Mouse (Mus musculus) megakaryocyte-erythroid progenitor cell, adult 5 weeks (primary cell): ENCODE results near the gene Vopp1. TPM values are rescaled to one million over a fixed set of nuclear protein-coding genes. Genes with fewer than 3 reads are reported as not detected.

Experiments used
- polyA plus RNA-seq: library from polyadenylated mRNA; stranded (reverse); fragments of >175 nt; gene quantifications from 2 replicates; pipeline ENCODE4 v1.2.3, GENCODE M21; 2012

Vopp1 gene
- 3.3 and 5.9 TPM in 2 replicates for polyA plus RNA-seq

GRCm38 (mm10) chr6:57824422-57825258, at the start of gene Vopp1:
Vopp1 (minus strand) TSS chr6:57825159.

GRCm38 (mm10) chr6:57850286-57850685, 25.3 kb upstream of the Vopp1 start, which contains the start of gene Vmn1r21:
Vmn1r21 (minus strand) TSS chr6:57850343.

GRCm38 (mm10) chr6:57702376-57702742, 122.6 kb downstream of the Vopp1 start, which contains the start of gene Lancl2:
Lancl2 (plus strand) TSS chr6:57702540.

GRCm38 (mm10) chr6:57691467-57692261, 133.3 kb downstream of the Vopp1 start, which contains the start of gene Pyurf:
Pyurf (minus strand) TSS chr6:57692078.

Other genes with a start within 250 kb of the Vopp1 start
- gene Herc6, start 244.2 kb downstream of the Vopp1 start, polyA plus RNA-seq, result 17.8 and 18.7 TPM in 2 replicates
- 8.3 and 9.7 TPM in 2 replicates for gene Pyurf, start 133.1 kb downstream of the Vopp1 start, polyA plus RNA-seq
- 21.5 and 21.6 TPM in 2 replicates for gene Lancl2, start 122.6 kb downstream of the Vopp1 start, polyA plus RNA-seq
- gene Vmn1r21, start 25.2 kb upstream of the Vopp1 start, polyA plus RNA-seq, result not detected in 2 replicates
- gene Vmn1r22, start 82.9 kb upstream of the Vopp1 start, polyA plus RNA-seq, result not detected in 2 replicates
- not detected in 2 replicates for gene Vmn1r23, start 101.7 kb upstream of the Vopp1 start, polyA plus RNA-seq
- not detected in 2 replicates for gene Vmn1r24, start 136.3 kb upstream of the Vopp1 start, polyA plus RNA-seq
- gene Vmn1r25, start 155.7 kb upstream of the Vopp1 start, polyA plus RNA-seq, result not detected in 2 replicates
- 0.09 TPM in 1 of 2 replicates, not detected in the other for gene Vmn1r26, start 190.0 kb upstream of the Vopp1 start, polyA plus RNA-seq